Mouse (Mus musculus) lung, adult 2 months (tissue): ENCODE measurements around the gene Gigyf2.

ENCODE experiments used
- CTCF ChIP-seq: fragments of 200-500 bp; IDR thresholded peaks from 2 replicates; pipeline ENCODE4 v1.5.1; 2011; ENCODE audit warnings: mild to moderate bottlenecking, low read length, control low read depth; ENCODE audit not compliant: insufficient read depth
- POLR2A ChIP-seq: fragments of 200-500 bp; IDR thresholded peaks from 2 replicates; pipeline ENCODE4 v1.6.1; 2011; ENCODE audit warnings: low read depth, mild to moderate bottlenecking, control low read depth, low read length, borderline replicate concordance; ENCODE audit errors: extremely low read depth

DNA sequence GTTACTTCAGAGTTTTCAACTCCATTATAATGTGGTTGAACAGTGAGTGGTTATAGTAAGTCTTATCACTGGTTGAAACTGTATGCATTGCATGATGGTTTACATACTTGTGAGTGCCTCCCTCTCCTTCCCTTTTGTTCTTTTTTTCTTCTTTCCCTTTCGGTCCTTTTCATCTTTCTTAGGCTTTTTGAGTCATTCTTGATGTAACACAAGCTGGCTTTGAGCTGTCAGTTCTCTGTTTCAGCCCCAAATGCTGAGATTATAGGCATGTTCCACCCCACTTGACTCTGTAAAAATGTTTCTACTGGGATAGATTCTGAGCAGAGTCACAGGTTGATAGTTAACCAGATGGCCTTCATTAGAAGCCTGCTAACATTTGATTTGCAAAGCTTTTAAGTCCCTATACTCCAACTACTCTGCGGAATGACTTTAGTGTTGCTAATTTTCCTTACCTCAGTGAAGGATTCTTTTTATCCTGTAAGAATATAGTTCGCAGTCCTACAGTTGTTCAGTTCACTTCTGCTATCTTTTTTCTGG lies 51.3 kb downstream of the Gigyf2 start:
- TF ChIP-seq POLR2A (no peak), CTCF (no peak)
